Mouse (Mus musculus) spleen, embryonic (tissue): ENCODE measurements around the gene Mafb.

Experiments used
- CTCF ChIA-PET: fragments of 350-600 bp; sonication (Branson Sonifier 250); formaldehyde crosslinking; loops from one replicate; lab custom pipeline; 2022; lab: Charles Lee

The Mafb gene

DNA sequence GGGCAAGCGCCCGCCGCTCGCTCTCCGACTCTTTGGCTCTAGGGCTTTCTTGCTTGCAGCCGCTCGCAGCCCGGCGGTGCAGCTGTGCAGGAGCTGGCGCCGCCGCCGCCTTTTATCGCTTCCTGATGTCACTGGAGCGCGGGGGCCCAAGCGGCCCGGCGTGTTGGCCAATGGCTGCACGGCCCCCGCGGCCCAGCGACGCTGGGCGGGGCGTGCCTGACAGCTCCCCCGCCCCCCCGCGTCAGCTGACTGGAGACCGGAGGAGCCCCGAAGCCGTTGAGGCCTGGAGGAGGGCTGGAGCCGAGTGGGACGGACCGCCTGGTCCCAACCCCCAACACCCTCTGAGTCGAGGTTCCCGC, at the start of gene Mafb:
Gene Mafb, minus strand, starts transcription at position 86 of the 359 bp plus-strand sequence.
- CTCF ChIA-PET = no interaction called here

DNA sequence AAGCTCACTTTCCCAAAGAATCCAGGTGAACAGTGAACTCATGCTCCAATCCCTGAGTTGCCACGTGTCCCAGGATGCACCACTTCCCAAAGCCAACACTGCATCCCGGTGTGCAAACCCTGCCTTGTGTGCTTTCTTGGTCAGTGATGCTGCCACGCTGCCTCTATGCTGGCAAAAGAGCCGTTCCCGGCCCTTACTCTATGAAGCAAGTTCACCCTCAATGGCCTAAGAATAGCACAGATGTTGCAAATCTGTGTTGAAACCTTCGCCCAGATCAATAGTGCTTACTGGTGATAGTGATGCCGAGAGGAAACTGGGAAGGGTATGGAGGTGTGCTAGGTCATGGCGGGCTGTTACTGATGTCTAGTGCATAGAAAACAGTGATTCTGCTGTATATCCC, 48.3 kb upstream of the Mafb start:
- CTCF ChIA-PET = no interaction called here

DNA sequence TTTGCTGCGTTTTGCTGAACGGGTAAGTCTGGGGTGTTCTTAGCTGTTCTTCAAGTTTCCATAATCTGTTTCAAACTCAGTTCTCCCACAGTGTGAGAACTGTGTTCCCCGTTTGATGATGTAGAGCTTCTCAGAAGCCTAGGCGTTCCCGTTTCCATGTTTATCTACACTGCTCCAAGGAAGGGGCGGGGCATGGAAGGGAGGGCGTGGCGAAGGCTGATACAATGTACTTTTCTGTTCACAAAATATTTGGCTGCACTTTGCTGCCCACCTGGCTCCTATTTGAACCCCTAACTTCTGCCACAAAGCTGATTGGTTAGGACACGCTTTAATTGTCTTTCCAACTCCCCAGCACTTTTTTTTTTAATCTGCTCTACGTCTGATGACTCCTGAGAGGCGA, 47.9 kb upstream of the Mafb start:
- CTCF ChIA-PET = no interaction called here

DNA sequence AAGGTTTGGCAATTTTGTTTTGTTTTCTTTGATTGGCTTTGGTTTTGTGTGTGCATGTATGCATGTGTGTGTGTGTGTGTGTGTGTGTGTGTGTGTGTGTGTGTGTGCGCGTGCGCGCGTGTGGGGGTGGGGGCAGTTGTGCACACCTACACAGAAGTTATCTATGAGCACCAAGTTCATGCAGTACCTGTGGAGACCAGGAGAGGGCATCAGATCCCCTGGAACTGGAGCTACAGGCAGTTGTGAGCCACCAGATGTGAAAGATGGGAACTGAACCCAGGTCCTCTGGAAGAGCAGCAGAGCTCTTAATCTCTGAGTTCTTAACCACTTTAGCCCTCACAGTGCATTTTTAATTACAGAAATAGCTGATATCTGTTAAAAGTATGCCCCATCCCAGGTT, 47.1 kb upstream of the Mafb start:
- CTCF ChIA-PET = no interaction called here

GRCm38 (mm10) chr2:160413055-160413454, 46.2 kb upstream of the Mafb start:
- CTCF ChIA-PET = no interaction called here

GRCm38 (mm10) chr2:160411431-160411830, 44.6 kb upstream of the Mafb start:
- CTCF ChIA-PET = no interaction called here

DNA sequence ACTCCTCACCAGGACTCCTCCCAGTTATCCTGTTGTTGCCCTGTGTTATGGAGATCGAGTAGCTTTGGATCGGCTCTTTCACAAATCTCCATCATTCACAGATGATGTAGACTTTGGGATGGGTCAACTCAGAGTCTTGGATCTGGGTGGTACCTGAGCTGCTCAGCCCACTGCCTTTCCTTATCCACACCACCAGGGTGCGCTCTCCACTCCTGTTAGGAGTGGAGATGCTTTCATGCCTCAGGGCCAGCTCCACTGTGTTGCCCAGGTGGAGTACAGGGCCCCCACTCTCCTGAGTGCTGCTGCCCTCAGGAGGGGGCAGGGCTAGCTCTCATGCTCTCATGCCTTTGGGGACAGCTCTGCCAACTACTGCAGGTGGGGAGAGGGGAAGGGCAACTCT, 40.9 kb upstream of the Mafb start:
- CTCF ChIA-PET = no interaction called here

DNA sequence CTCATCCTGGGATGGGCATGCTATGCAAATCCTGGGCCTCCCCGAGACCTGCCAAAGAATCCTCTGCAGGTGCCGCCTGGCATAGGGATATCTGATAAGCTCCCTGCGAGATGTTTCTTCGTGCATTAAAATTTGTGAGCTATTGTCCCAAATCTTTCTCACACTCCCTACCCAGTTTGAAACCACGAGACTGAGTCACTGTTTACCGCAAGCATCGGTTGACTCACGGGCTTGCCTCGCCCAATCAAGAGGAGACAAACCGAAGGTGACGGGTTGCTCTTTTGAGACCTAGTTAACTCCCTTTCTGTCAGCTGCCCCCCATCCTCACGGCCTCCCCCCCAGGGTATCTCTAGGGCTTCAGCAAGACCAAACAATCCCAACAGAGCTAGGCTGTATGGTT, 30.9 kb upstream of the Mafb start:
- CTCF ChIA-PET = no interaction called here

GRCm38 (mm10) chr2:160394735-160395134, 27.9 kb upstream of the Mafb start:
- CTCF ChIA-PET = no interaction called here

GRCm38 (mm10) chr2:160392648-160393047, 25.8 kb upstream of the Mafb start:
- CTCF ChIA-PET = no interaction called here

DNA sequence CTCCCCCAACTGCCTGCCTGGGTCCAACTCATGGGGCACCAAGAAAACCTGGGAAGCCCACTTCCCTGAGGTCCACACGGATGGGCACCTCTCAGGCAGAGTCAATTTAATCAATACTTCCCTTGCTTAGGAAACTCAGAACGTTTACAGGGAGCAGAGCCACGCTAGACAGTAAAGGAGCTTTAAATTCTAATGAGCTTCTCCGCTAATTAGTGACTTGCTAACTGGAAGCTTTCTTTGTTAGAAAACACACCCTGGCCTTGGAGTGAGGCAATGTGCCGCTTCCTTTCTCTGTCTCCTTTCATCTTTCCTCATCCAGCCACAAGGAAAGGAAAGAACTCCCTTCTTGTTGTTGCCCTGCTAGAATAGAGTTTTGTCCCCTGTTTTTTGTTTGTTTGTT, 21.7 kb upstream of the Mafb start:
- CTCF ChIA-PET = interaction anchor here (0.7 kb wide), 1 partner anchor 360 kb away, joined by 4 read pairs; no protein-coding TSS in a partner anchor

DNA sequence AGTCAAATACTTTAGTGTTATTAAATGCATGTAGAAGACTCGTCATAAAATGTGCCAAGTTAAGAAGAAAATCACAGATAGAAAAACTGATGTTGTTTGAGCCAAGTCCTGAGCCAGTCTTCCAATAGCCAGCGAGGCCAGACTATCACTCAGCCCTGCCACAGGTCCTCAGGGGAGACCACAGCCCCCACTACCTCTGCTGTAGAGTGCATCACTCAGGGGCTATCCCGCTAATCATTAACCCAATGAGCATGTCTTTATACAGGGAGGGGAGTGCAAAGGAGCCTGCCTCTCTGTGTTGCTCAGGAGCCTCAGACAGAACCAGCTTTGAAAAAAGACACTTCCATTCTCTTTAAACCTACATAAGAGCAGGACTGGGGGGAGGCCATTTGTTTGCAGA, 16.6 kb upstream of the Mafb start:
- CTCF ChIA-PET = no interaction called here

DNA sequence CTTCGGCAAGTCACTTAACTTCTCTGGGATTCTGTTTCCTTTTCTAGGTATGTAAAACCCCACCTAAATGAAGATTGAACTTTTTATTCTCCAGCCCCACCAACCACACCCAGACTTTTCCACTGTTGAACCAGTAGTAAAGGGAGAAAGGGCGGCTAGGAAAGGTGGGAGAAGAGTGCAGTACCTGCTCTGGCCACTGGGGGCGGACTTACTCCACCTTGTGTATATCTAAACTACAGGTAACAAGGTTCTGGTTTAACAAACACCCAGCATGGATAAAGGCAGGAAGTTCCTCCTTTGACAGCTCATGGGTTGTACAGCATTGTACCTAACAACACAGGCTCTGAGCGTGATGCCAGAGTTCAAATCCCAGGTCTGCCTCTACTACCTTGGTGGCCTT, 11.4 kb upstream of the Mafb start:
- CTCF ChIA-PET = no interaction called here

- CTCF ChIA-PET = no interaction called here
Observed at GRCm38 (mm10) chr2:160376236-160376635, 9.4 kb upstream of the Mafb start.

- CTCF ChIA-PET = no interaction called here
Observed at GRCm38 (mm10) chr2:160369653-160370420, 3.0 kb upstream of the Mafb start.

DNA sequence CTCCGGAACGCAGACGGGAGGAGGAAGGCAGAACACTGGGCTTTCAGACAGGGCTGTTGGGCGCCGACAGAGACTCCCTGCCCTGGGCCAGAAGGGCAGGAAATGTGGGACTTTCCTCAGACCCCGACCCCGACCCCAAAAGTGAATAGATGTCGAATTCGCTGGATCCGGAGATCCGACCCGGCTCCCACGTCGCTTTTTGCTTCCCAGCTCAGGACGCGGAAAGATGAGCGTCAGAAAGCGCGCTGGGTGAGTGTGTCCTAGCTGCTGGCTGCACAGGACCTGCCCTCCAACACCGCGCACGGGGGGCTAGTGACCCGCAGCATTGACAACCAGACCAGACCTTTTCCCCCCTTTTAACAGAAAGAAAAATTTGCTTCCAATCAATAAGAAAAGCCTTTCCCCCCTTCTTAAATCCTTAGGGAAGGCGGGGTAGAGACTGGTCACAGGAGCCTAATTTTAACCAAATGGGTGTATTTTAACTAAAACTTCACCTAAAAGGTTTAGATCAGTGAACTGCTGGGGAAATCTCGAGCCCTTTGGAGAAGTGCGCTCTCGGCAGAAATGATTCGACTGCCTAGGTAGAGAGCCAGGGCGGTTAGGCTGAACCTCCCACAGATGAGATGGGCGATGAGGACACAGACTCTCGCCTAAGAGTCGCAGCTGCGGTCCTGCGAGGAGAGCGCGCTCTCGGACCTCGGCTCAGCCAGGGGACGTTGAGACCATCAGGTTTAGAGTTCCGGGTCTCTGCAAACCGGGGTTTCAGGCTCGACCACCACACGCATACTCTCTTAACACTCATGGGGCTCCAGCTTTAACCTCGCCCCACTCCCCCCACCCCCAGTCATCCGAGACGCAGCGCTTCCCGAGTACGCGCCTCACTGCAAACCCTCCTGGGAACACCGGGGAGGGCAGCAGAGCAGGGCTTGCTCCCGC, 1.8 kb upstream of the Mafb start:
- CTCF ChIA-PET = no interaction called here

DNA sequence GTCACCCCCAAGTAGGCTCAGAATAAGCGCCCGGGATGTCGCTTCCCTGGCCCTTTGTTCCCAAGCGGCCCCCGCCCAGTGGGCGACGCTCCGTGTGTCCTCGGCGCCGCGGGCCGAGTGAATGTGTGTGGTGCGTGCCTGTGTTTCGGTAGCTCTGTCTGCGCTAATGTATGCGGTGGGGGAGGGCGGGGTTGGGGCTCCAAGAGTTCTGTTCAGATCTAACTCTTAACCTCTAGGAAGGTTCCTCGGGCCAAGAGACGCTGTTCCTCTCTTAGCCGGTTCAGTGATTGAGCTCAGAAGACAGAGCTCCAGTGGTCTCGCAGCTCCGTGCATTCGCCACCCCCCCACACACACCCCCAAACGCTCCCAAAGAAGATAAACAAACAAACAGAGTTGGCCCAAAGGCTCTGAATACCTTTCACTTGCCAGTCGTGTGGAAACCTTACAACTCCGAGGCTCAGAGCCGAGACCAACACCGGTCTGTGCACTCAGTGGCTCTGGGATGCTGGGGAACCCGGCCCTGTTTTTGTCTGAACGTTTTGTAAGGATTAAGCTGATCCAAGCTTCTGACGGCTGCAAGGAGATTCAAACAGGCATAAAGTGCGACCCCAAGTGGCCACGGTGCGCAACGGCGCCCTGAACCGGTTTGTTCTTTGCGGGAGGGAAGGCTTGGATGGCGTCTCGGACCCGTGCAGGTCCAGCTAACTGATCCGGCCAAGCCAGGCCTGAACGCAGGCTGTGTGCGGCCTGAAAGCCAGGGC, 763 bp upstream of the Mafb start:
- CTCF ChIA-PET = interaction anchor here (0.7 kb wide), 1 partner anchor 546 kb away, joined by 11 read pairs; no protein-coding TSS in a partner anchor

DNA sequence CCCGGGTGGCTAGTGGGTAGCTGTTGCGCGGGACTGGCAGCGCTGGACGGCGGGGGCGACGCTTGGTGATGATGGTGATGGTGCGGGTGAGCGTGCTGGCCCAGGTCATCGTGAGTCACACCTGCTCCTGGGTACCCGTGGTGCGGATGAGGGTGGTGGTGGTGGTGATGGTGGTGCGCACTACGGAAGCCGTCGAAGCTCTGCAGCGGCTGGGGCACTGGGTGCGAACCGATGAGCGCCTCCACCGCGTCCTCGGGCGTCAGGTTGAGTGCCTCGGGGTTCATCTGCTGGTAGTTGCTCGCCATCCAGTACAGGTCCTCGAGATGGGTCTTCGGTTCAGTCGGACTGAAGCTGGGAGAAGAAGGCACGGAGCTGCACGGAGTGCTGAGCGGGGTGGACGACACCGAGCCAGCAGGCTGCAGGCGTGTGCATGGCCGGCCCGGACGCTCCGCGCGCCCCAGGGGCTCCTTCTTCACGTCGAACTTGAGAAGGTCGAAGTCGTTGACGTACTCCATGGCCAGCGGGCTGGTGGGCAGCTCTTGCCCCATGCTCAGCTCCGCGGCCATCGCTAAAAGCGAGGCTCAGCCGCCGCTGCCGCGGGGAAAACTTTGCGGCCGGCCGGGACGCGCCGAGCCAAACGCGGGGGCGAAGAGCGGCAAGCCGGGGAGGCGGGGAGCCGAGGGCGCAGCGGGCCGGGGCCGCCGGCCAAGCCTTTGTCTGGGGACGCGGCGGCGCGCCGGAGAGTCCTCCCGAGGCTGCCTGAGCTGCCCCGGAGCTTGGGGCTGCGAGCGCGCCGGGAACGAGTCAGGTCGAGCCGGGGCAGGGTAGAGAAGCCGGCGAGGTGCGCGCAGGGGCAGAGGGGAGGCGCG, 520 bp downstream of the Mafb start:
- CTCF ChIA-PET = no interaction called here

DNA sequence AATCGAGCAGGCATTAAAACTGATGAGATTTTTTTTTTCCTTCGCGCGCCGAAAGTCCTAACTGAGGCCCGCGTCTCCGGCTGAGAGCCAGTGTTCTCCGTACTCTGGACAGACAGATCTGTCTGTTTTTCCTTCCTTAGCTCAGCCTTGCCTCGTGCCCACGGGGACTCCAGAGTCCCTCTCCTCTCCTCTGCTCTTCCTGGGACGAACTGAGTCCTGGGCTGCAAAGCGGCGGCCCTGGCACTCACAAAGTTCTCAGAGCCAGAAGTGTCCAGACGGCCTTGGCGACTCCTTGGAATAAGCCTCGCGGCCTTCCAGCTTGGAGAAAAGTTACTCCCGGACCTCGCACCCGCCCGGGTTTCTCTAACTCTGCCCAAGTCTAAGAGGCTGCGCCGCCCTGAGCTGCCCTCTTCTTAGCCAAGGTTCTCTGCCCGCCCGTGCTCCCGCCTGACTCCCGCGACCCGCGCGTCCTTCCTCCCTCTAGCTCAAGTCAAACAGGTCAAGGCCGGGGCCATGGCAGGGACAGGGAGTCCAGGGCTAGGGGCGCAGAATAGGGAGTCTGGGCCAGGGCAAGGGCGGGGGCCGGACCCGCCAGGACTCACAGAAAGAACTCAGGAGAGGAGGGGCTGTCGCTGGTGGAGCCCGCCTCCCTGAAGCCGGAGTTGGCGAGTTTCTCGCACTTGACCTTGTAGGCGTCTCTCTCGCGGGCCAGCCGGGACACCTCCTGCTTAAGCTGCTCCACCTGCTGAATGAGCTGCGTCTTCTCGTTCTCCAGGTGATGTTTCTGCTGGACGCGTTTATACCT, 1.6 kb downstream of the Mafb start:
- CTCF ChIA-PET = no interaction called here

GRCm38 (mm10) chr2:160364666-160365065, 2.2 kb downstream of the Mafb start:
- CTCF ChIA-PET = no interaction called here
